Mouse (Mus musculus) megakaryocyte, adult 5-6 weeks (primary cell): ENCODE measurements around the gene Ptpn1. TPM values are rescaled to one million over a fixed set of nuclear protein-coding genes. Genes with fewer than 3 reads are reported as not detected.
A peak's percentile ranks its signal among the peaks of the same experiment; 100 is the strongest.

Experiments used
- ATAC-seq: 2 replicates; pipeline ENCODE4 v1.8.0; 2016; ENCODE audit warnings: mild to moderate bottlenecking, inconsistent platforms; ENCODE audit not compliant: poor library complexity, severe bottlenecking
- total RNA-seq, 2 experiments: library from RNA; stranded (forward) in 1 of 2; stranded (reverse) in 1 of 2; fragments of 153-499, 151-499 nt in 1 of 2; fragments of 221-1000, 200-1000 nt in 1 of 2; gene quantifications; 2 replicates each; pipeline versions ENCODE4 v1.2.3 to v1.2.4; 2015 to 2017

Gene Ptpn1
- total RNA-seq, 2 experiments from 2014 or later = 54.8 to 151 TPM

DNA sequence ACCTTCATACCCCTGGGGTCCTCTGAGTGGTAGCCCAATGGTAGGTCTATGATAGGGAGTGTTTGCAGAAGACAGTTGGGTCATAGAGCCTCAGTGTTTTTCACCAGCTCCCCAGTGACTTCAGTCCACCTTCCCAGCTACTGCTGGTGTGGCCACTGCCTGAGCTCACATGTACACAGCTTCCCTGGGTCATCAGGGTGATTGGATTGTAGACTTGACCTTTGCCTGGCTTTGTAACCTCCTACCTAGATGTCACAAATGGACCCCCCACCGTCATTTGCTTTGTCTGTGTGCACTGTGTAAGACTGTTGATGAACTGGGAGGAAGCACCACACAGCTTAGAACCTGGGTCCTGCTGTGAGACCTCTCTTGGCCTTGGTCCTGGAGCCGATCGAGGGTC lies 12.3 kb downstream of the Ptpn1 start:
- no peak for ATAC-seq

DNA sequence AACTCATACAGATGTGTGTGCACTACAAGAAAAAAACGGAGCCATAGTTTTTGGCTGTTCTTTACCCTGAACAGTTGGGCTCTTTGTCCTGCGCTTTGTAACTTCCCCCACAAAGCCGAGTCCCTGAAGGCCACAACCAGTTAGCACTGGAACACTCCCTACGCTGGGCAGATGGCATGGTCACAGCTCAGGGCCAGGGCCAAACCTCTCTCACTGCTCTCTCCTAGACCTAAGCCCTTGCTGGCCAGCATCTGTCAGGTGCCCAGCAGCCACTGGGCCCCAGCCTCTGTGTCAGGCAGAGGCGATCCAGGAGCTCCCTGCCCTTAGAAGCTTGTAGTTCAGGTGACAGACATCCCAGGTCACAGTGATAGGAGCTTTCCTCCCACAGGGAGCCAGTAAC lies 13.6 kb downstream of the Ptpn1 start:
- no peak for ATAC-seq

DNA sequence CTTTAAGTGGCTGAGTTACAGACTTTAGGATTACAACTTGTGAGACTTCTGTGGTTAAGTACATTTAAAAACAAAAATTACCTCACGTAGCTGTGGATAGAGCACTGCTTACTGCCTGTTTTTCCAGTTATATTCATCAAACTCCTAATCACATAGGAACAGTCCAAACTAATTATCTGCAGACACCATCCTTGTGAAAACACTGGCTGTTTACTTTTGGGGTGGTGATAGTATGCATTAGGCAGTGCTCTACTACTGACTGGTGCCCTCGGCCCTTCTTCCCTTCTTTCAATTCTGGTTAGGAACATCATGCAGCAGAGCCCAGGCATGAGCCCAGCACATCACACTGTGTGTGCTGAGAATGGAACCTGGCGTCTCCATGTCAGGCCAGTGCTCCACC lies 15.4 kb downstream of the Ptpn1 start:
- ATAC-seq = no peak

DNA sequence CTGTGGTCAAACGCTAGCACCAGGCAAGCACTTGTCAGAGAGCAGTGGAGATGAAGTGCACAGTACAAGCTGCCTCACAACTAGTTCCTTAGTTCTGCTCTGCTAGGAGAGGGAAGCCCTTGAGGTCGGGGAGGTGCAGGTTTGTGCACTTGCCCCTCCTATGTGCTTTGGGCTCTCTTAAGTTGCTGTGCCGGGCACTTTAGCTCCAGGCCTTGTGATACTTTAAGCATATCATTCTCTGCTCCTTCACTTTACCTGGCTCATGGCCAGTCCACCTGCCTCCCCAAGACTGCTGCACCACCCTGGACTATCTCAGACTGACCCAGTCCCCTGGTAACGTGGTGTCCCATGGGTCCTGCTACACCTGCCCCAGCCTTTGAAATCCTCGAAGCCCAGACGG lies 16.2 kb downstream of the Ptpn1 start:
- ATAC-seq = peak; percentile 16; the same call in 1 of the 2 replicates

DNA sequence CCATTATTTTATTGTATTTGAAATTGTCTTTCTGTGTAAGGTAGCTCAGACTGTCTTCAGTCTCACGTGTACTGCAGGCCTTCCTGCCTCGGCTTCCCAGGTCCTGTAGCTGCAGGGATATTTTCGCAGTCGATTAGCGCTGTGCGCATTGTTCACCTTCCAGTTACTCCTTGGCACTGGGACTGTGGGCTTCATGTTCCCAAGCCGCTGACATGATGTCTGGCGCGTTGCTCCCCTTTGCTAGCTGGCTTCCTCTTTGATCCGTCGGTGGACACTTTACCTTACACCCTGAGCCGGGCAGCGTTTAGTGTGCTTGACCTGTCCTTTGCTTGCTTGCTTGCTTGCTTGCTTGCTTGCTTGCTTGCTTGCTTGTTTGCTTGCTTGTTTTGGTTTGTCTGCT lies 16.7 kb downstream of the Ptpn1 start:
- no peak for ATAC-seq

DNA sequence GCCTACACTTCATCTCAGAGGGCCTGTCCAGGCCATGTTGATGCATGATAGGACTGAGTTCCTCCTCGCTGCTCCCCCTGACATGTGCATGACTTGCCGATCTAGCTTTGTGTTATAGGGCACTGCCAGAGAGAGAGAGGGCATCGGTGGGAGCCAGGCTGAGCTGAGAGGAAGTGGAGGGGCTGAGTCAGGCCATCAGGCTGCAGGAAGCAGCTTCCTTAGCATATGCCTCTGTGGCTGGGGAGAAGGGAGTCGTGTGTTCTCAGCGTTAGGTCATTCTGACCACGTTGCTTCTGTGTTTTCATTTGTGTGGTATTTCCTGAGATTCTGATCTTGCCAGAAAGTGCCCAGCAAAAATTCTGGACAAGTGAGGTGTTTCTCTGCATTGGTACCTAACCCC lies 17.4 kb downstream of the Ptpn1 start:
- ATAC-seq = peak; percentile 86

DNA sequence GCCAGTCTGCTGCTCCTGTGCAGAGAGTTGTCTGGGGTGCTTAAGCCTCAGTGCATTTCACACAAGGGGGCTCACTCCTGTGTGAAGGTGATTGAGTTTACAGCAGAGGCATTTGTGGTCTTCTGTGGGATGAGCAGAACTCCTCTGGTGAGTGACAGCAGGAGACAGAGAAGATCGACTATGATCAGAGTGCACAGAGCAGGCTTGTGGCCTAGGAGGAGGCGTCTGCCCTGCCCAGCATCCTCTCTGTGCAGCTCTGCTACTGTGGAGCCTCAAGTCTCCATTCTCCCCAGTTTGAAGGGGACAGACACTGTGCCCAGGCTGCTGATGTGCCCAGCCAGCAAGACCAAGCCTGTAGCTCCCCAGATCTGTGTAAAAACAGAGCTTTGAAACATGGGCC lies 18.0 kb downstream of the Ptpn1 start:
- ATAC-seq = no peak

DNA sequence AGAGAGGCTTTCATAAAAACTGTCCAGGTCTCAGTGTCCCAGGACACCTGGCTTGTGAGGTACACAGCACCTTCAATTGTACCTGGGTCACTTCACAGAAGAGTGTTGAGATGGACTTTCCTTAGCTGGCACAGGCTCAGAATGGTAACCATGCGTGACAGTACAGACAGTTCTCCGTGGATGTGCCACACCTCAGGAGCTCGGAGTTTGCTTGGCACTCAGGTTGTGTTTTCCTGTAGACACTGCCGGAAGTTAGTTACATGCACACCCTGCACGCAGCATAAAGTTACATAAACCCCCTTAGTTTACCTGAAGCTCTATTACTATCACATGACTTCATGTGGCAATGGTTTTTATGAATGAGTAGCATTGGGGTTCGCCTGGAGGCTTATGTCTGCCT lies 18.8 kb downstream of the Ptpn1 start:
- no peak for ATAC-seq

DNA sequence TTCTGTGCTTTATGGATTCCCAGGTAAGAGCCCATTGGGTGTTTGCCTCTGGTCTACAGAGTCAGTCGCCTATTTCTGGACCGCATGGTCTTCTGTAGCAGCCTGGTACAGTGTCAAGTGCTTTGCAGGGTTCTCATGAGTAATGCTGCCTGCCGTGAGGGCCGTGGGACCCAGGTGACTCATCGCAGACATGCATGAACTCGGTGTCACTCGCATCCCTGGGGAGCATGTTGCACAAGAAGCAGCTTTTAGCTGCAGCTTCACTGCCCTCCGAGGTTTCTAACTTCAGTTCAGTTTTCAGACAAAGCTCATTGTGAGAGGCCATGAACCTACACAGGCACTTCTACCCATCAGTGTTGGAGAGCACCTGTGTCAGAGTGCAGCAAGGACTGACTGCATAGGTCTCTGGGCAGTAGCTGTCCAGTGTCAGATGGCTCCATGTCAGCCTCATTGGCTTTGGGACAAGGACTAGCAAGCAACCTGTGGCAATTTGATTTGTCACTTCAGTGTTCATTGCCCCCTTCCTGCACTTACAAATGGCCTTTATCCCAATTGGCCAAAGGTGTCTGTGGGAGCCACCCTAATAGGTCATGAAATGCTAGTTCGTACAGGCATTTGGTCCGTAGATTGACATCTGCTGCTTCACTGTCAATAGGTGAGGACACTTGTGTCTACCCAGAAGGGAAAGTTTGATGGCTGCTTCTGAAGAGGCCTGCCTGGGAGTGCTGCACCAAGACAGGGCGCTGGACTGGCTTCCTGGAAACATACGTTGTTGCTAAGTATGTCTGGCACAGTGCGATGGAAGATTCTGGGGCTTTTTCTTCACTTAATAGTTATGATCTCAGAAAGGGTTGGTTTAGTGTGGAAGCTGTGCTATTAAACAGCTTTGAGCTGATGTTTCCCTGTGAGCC lies 19.7 kb downstream of the Ptpn1 start:
- no peak for ATAC-seq

DNA sequence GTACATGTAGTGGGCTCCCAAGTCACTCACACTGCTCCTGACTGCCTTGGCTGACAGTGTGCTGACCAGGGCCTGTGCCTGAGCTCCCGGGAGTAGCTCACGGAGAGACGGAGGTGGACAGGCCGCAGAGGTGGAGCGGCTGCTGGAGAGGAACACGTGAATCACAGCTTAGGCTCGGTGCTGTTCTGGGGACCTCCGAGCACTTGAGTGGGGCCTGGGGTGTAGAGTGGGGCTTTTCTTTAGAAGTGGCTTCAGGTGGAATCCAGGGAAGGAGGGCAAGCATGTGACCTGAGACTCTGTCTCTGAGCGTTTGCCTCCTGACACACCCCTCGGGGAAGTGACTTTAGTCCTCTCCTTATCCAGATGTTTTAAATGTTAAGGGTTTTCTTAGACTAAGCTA lies 22.0 kb downstream of the Ptpn1 start:
- no peak for ATAC-seq

DNA sequence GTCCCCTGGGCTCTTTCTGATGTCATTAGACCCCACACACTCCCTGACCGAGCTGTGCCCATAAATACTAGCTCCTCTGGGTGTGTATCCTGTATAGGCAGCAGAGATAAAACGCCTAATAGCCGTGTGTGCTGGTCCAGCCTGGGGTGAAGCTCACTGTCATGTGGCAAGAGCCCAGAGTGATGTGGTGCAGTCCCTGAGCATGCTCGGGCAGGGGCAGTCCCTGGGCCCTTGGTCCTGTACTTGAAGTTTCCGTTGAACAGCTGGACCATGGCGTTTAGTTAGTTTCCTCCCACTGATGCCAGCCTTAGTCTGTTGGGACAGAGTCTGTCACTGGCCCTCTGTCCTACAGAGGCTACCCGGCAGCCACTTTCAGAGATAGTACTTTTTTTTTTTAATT lies 23.1 kb downstream of the Ptpn1 start:
- ATAC-seq = no peak

DNA sequence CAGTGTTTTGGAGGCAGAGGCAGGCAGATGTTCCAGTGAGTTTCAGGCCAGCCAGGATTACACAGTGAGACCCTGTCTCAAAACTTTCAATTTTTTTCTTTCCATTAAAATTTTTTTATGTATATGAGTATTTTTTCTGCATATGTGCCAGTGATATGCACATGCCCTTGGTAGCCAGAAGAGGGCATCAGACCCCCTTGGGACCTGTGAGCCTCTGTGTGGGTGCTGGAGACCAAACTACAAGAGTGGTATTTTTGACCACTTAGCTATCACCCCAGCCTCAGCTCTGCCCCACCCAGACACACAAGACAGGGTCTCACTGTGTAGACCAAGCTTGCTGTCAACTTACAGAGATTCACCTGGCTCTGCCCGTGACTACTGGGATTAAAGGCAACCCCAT lies 25.7 kb downstream of the Ptpn1 start:
- 0 out of 2 replicates have a peak, but pooled peaks have one; percentile 29 for ATAC-seq

DNA sequence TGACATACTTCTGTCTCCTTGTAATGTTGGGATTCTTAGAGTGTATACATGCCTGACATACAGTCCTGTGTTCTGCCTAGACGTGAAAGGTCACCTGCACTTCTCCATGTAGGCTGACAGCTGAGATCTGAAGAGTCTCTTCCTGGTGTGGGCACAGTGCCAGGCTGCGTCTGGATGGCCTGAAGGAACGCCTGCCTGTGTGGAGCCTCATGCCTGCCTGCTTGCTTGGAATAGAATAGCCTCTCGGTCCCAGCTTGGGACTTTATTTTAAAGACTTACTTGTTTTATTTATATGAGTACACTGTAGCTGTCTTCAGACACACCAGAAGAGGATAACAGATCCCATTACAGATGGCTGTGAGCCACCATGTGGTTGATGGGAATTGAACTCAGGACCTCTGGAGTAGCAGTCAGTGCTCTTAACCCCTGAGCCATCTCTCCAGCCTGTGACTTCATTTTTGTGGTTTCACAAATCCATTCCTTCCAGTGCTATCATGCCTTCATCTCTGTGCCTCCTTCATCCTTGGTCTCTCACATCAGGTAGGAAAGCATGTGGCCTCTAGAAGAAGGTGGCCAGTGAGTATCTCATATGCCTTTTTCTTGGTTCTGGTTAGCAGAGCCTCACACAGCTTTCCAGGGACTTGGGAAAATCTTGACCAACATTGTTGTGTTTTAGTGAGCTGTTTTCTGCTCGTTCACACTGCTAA lies 26.4 kb downstream of the Ptpn1 start:
- ATAC-seq = no peak

DNA sequence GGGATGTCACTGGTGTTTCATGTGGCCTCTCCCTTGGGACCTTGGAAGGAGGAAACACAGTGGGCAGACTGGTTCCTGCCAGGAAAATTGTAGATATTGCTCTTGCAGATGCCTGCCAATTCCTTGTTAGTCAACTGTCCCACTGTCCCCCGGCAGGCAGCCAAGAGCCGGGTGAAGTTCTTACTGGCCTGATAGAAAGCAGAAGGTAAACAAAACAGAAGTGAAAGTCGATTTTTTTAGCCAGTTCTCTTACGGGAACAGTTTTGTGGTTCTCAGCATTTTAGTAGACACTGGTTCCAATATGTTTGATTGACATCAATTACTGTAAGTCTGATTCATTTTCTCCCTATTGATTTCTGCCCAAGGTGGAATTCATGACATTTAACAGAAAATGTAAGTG lies 27.0 kb downstream of the Ptpn1 start:
- ATAC-seq = peak; percentile 58

DNA sequence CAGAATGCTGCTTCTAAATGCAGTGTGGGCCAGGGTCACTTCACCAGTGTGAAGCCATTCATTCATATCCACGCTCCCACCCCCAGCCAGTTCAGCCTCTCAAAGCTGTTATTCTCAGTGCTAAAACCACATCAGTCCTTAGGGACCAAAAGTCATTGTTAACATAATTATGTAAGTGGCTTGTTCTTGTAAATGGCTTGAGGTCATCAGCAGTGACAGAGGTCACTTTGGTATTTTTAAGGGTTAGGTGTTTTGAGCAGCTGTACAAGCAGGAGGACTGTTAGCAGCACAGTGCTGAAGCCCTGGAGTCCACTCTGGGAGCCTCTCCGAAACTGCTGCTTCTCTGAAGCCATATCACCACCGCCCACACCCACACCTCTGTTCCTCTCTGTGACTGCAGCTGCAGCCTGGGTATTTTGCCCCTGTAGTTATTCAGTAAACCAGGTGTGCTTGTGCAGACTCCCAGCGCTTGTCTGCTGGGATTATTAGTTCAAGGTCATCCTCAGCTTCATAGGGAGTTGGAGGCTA lies 27.6 kb downstream of the Ptpn1 start:
- ATAC-seq = peak; percentile 31; the same call in 1 of the 2 replicates

DNA sequence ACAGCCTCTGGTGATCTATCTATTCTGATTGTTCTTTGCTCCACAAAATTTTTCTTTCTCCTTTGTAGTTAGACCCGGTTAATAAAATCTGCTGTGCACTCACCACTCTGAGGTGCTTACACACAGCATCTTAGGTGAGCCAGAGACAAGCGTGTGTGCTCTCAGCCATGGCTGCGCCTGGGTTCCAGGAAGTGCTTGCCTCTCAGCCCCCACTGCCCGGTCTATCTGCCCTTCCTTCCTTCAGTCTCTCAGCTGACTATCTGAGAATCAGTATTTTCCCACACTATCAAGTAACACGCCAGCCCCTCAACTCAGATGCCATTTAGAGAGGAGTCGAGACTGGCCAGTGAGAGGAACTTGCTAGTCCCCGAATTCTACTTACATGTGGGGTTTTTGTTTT lies 28.1 kb downstream of the Ptpn1 start:
- no peak for ATAC-seq

DNA sequence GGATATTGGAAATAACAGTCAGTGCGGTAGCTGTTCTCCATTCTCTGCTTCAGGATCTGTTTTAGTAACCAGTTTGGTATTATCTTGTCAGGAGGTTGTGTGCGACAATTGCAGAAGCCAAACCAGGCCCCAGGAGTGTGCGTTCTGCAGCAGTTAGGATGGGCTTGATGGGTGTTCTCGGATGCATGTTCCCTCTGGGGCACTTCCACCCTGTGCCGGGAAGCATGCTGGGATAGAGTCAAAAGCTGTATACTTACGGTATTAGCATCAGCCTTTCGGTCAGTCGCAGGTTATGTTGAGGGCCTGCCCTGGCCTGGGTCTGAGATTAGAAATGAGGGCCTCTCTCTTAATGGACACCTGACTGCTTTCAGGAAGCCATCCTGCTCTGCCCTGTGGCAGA lies 28.7 kb downstream of the Ptpn1 start:
- no peak for ATAC-seq

DNA sequence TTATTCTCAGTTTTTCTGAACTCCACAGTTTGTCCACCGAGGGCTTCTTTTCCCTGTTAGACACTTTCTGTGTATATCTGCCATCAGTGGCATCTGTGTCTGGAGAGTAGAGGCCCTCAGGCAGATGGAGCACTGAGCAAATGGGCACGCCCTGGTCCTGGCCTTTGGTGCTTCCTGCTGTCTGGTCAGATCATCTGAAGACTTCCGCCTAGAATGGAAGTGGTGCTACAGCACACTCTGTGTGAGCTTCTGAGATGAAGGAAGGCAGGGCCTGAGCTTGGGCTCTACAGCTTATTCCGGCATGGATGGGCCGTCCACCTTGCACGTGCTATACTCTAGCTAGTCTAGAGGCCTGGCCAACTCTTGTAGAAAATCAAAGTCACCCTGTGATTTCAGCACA lies 30.5 kb downstream of the Ptpn1 start:
- no peak for ATAC-seq

DNA sequence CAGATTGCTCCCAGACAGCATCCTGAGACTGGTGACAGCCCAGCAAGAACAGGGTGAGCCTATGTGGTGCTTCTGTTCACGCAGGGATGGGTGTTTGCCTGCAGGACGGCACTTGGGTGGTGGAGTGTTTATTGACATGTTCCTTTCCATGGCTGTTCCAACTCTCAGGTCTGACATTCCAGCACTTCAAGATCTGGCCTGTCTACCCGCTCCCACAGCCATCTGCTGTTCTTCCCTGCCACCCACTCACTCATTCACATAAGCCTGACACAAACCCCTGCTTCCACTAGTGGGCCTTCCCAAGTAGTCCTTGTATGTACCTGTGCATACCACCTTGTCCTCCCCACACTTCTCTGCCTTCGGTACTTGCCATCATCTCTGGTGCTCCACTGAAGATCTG lies 31.3 kb downstream of the Ptpn1 start:
- ATAC-seq = no peak

DNA sequence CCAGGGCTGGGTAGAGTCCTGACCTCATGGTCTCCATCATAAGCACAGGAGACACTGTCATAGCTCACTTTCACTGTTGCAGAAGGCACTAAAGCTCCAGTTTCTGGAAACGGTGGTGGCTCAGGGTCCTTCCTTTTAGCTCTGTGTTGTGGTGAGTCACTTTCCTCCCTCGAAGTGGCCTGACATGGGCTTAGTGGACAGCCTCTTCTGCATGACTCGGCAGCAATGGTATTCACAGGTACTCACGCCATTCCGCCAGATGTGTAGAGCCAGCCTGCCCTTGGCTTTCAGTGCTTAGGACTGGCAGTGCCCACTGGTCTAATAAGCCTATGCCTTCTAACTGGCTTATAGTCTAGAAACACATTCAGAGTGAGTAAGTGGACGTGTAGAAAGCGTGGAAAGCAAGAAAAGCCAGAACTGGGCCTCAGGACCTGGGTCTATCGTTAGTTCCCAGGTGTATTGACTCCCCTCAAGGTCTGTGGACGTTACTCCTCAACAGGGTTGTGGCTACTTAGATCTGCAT lies 32.0 kb downstream of the Ptpn1 start:
- ATAC-seq = no peak

DNA sequence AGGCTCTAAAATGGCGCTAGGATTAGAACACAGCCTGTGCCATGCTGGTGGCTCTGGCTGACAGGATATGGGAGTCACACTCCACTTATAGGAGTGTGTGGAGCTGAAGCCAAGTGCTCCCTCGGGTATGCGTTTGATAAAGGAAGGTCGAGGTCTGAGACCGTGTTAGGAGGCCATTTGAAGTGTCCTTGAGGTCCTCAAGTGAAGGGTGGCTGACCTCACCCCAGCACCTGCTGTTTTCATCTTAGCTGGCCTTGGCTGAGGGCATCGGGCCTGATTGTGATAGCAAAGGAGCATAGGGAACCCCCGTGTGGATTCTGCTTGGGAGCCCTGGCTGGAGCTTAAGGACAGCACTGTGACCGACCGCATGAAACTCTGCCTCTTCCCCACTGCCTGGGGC lies 32.5 kb downstream of the Ptpn1 start:
- no peak for ATAC-seq

DNA sequence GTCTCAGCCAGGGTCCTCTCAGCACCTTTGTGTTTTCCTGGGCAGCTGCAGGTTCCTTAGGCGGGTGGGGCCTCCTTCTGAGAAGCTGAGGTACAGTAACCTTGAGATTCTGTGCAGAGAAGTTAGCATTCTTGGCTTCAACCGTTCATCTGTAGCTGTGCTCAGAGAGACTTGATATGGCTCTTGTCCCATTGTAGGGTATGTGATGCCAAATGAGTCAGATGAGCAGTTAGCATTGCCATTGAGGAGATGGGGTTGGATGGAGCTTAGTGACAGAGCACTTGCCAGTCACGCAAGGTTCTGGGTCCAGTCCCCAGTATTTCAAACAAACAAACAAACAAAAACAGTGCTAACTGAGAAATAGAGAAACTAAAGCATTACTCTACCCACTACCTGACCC lies 34.1 kb downstream of the Ptpn1 start:
- ATAC-seq = no peak
